Comparison of ENCODE assay signal across 14 mouse cellular contexts in the genomic region with DNA sequence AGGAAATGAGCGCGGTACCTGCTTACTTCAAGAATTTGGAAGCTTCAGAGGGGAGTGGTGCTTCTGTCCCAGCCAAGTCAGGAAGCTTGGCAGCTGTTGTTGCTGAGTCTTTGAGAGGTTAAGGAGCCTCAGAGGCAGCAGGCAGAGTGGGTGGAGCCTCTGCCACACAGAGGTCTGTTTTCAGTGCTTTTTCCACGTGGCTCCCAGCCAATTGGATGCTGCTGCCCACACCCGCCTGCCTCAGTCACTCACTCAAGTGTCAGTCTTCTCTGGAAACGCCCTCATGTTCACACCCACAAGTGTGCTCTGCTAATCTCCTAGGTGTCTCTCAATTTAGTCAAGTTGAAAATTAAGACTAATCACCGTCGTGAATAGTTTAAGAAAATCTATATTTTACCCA.
DNase-seq lines count a peak whose midpoint lies in the region; ATAC-seq lines count a peak whose summit lies in the region.
"Had no signal": no experiment of that assay in that cellular context is flagged by ENCODE, and none has a peak within 500 bp of the region (broad histone marks: within the 10 kb centered on the region; RNA-seq: fewer than 3 reads in every experiment).

No protein-coding gene starts in this region.

- H3K27ac ChIP-seq in hindbrain, embryonic 10.5 days: no peak overlapping the region
- H3K27ac ChIP-seq in hindbrain, embryonic 12.5 days: no peak overlapping the region
- no peak overlapping the region for H3K27ac ChIP-seq in midbrain, embryonic 11.5 days (ENCODE audit: low read depth, low read length)
- no peak overlapping the region for H3K27ac ChIP-seq in midbrain, embryonic 13.5 days
- H3K27ac ChIP-seq: heart, adult 2 months; limb, embryonic 12.5 days had no signal

- no peak overlapping the region for H3K9ac ChIP-seq in hindbrain, embryonic 12.5 days
- H3K9ac ChIP-seq in midbrain, embryonic 11.5 days (ENCODE audit: low read length): no peak overlapping the region
- H3K9ac ChIP-seq in midbrain, embryonic 13.5 days (replicated peaks): no peak overlapping the region
- H3K9ac ChIP-seq: limb, embryonic 12.5 days had no signal

- no peak overlapping the region for H3K4me3 ChIP-seq in hindbrain, embryonic 10.5 days
- H3K4me3 ChIP-seq in hindbrain, embryonic 12.5 days: no peak overlapping the region
- H3K4me3 ChIP-seq in midbrain, embryonic 11.5 days (ENCODE audit: low read depth, low read length): no peak overlapping the region
- H3K4me3 ChIP-seq in midbrain, embryonic 13.5 days (replicated peaks): no peak overlapping the region
- H3K4me3 ChIP-seq: heart, adult 2 months; limb, embryonic 12.5 days; myocyte had no signal

- no peaks in the 10 kb centered on the region for H3K36me3 ChIP-seq in hindbrain, embryonic 10.5 days
- H3K36me3 ChIP-seq in hindbrain, embryonic 12.5 days: no peaks in the 10 kb centered on the region
- no peaks in the 10 kb centered on the region for H3K36me3 ChIP-seq in midbrain, embryonic 11.5 days (ENCODE audit: control insufficient read depth, insufficient read depth, low read length)
- no peaks in the 10 kb centered on the region for H3K36me3 ChIP-seq in midbrain, embryonic 13.5 days
- H3K36me3 ChIP-seq: limb, embryonic 12.5 days had no signal

- WGBS in hindbrain, embryonic 10.5 days: 64% methylated on average over 7 of the region's 7 CpGs
- 51% methylated on average over 7 of the region's 7 CpGs for WGBS in hindbrain, embryonic 12.5 days
- WGBS in midbrain, embryonic 11.5 days: 65% methylated on average over 7 of the region's 7 CpGs
- WGBS in midbrain, embryonic 13.5 days: 56% methylated on average over 7 of the region's 7 CpGs

- H3K9me3 ChIP-seq in hindbrain, embryonic 10.5 days: no peaks in the 10 kb centered on the region
- H3K9me3 ChIP-seq in hindbrain, embryonic 12.5 days (replicated peaks): no peaks in the 10 kb centered on the region
- H3K9me3 ChIP-seq in midbrain, embryonic 11.5 days (ENCODE audit: control insufficient read depth, low read length): no peaks in the 10 kb centered on the region
- H3K9me3 ChIP-seq in midbrain, embryonic 13.5 days: no peaks in the 10 kb centered on the region
- H3K9me3 ChIP-seq: limb, embryonic 12.5 days had no signal

- peak; percentile 42 for DNase-seq in hindbrain, embryonic 10.5 days (ENCODE audit: low spot score)
- peak; percentile 84 for DNase-seq in midbrain, embryonic 11.5 days (ENCODE audit: low spot score, missing footprints)
- DNase-seq in embryo, embryonic 10.5 days (ENCODE audit: low spot score): peak; percentile 31
- peak; percentile 15 for DNase-seq in lung, postnatal 36 days
- DNase-seq in urinary bladder, postnatal 14 days (ENCODE audit: low spot score): no peak
- no peak for DNase-seq in layer of hippocampus, adult 9-10 months (ENCODE audit: low spot score)
- DNase-seq: adrenal gland, adult 8-10 months; cerebellum, adult 2 months; heart, adult 2 months; thymus, adult 18-20 months had no signal

- H3K4me2 ChIP-seq in hindbrain, embryonic 12.5 days (replicated peaks): no peak overlapping the region
- no peak overlapping the region for H3K4me2 ChIP-seq in midbrain, embryonic 11.5 days
- H3K4me2 ChIP-seq in midbrain, embryonic 13.5 days (replicated peaks): no peak overlapping the region
- H3K4me2 ChIP-seq: limb, embryonic 12.5 days had no signal

- peaks cover 23% of the 10 kb centered on the region for H3K4me1 ChIP-seq in hindbrain, embryonic 10.5 days (replicated peaks)
- H3K4me1 ChIP-seq in hindbrain, embryonic 12.5 days: peaks cover 5% of the 10 kb centered on the region; the same call in 1 of the 2 replicates
- peaks cover 7% of the 10 kb centered on the region; the same call in 1 of the 2 replicates for H3K4me1 ChIP-seq in midbrain, embryonic 11.5 days (ENCODE audit: control insufficient read depth, insufficient read depth, low read length)
- no peaks in the 10 kb centered on the region; the same call in 1 of the 2 replicates for H3K4me1 ChIP-seq in midbrain, embryonic 13.5 days (replicated peaks)
- H3K4me1 ChIP-seq: limb, embryonic 12.5 days had no signal

- H3K27me3 ChIP-seq in hindbrain, embryonic 10.5 days (ENCODE audit: insufficient read depth, poor library complexity, severe bottlenecking): no peaks in the 10 kb centered on the region
- H3K27me3 ChIP-seq in hindbrain, embryonic 12.5 days: no peaks in the 10 kb centered on the region
- H3K27me3 ChIP-seq in midbrain, embryonic 11.5 days (ENCODE audit: control insufficient read depth, insufficient read depth, low read length): no peaks in the 10 kb centered on the region
- no peaks in the 10 kb centered on the region for H3K27me3 ChIP-seq in midbrain, embryonic 13.5 days
- H3K27me3 ChIP-seq: limb, embryonic 12.5 days had no signal

- no peak for ATAC-seq in hindbrain, embryonic 12.5 days (ENCODE audit: low FRiP score)
- ATAC-seq in midbrain, embryonic 11.5 days (ENCODE audit: low FRiP score): 0 out of 2 replicates have a peak, but pooled peaks have one; percentile 38
- ATAC-seq in midbrain, embryonic 13.5 days: no peak

Comparison
In these comparisons a context has a peak if more than half of its experiments do, and no peak if none do; other contexts are left out.
1. DNase-seq: peak in hindbrain, embryonic 10.5 days (single experiment), midbrain, embryonic 11.5 days (single experiment), embryo, embryonic 10.5 days (single experiment) and lung, postnatal 36 days (single experiment); none in urinary bladder, postnatal 14 days (single experiment) and layer of hippocampus, adult 9-10 months (single experiment).